Mouse (Mus musculus): ENCODE measurements around the gene Ddah1. TPM values are rescaled to one million over a fixed set of nuclear protein-coding genes. Genes with fewer than 3 reads are reported as not detected.

Ddah1 gene
- total RNA-seq, 1 experiment: 15.5 TPM

DNA sequence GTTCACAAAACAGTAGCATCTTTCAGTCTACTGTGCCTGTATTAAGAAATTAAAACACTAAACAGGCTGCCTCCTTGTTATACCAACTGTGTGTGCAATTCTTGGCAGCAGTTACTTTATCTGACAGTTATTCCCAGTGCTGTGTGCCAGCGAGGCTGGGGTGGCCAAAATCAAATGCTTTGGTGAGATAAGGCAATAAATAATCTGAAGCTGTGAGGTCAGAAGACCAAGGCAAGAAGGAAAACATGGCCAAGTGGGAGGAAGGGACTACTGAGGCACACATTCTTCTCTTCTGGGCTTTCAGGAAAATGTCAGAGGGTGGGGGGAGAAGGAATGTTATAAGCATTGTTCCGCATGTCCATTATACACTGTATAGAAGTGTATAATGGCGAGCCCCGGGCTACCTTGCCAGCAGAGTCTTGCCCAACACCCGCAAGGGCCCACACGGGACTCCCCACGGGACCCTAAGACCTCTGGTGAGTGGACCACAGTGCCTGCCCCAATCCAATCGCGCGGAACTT, 106.3 kb downstream of the Ddah1 start:
- in situ Hi-C loops (cut with MboI; ENCODE audit: low sequenced_read_pairs in 2 of 2, unreplicated experiment in 2 of 2): no loop called here
- no peaks in the 10 kb centered on the region; a peak in 1 of 4 replicates for H3K4me1 ChIP-seq (ENCODE audit: control insufficient read depth in 2 of 2, insufficient read depth in 2 of 2, low read length in 2 of 2, poor library complexity in 1 of 2)

DNA sequence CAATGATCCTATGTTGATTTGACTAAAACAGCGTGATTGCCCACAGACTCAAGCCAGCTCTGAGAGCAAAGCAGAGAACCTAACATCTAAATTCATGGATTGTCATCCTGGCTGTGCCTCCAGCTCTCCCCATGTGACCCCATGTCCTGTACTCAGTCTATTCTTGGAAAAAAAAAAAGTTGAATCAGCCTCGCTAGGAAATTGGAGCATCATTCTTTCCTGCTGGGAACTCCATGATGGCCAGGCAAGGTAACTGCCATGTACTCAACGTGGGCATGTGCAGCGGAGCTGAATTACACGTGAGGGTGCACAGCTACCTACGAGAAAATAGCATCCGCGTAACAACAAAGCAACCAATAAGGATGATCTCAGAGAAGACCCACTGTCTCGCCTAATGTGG, 114.2 kb downstream of the Ddah1 start:
- peak overlapping the region; percentile 72 for H3K9ac ChIP-seq (ENCODE audit: insufficient read depth, low read depth, low read length, poor library complexity, severe bottlenecking)
- no peaks in the 10 kb centered on the region for H3K36me3 ChIP-seq (ENCODE audit: control insufficient read depth, insufficient read depth, low read length, poor library complexity, severe bottlenecking)
- in situ Hi-C loops (cut with MboI; ENCODE audit: low sequenced_read_pairs in 2 of 2, unreplicated experiment in 2 of 2): no loop called here
- TF ChIP-seq ZC3H11A (IDR thresholded peaks at IDR 0.05; ENCODE audit: borderline replicate concordance, low read depth, low read length) (no peak), MAFK (IDR thresholded peaks at IDR 0.05; ENCODE audit: insufficient read depth, low read depth, low read length) (no peak), HCFC1 (IDR thresholded peaks at IDR 0.05; ENCODE audit: borderline replicate concordance, insufficient read depth, low read length) (no peak), ZNF384 (IDR thresholded peaks at IDR 0.05; ENCODE audit: low read depth, low read length) (no peak), CHD2 (IDR thresholded peaks at IDR 0.05; ENCODE audit: low read depth, low read length) (no peak)
- H3K9me3 ChIP-seq (ENCODE audit: control insufficient read depth, insufficient read depth, low read depth, low read length): no peaks in the 10 kb centered on the region
- H3K4me1 ChIP-seq (ENCODE audit: control insufficient read depth in 2 of 2, insufficient read depth in 2 of 2, low read length in 2 of 2, poor library complexity in 1 of 2): no peaks in the 10 kb centered on the region; a peak in 2 of 4 replicates
- H3K27ac ChIP-seq (ENCODE audit: insufficient read depth, low read depth, low read length, poor library complexity, severe bottlenecking): no peak overlapping the region
- no peak for DNase-seq (ENCODE audit: low read depth, low spot score)
- peak overlapping the region; percentile 53 to 56 for H3K4me3 ChIP-seq (ENCODE audit: insufficient read depth in 1 of 2, low read depth in 1 of 2, low read length in 2 of 2, poor library complexity in 1 of 2, severe bottlenecking in 1 of 2)

More for the DNA sequence above, 106.3 kb downstream of the Ddah1 start:
- no peak overlapping the region for H3K27ac ChIP-seq (ENCODE audit: insufficient read depth, low read depth, low read length, poor library complexity, severe bottlenecking)
- no peaks in the 10 kb centered on the region for H3K36me3 ChIP-seq (ENCODE audit: control insufficient read depth, insufficient read depth, low read length, poor library complexity, severe bottlenecking)
- H3K9me3 ChIP-seq (ENCODE audit: control insufficient read depth, insufficient read depth, low read depth, low read length): no peaks in the 10 kb centered on the region
- no peak overlapping the region for H3K9ac ChIP-seq (ENCODE audit: insufficient read depth, low read depth, low read length, poor library complexity, severe bottlenecking)
- peak overlapping the region; percentile 42 to 55; a peak in 1 of 4 replicates for H3K4me3 ChIP-seq (ENCODE audit: insufficient read depth in 1 of 2, low read depth in 1 of 2, low read length in 2 of 2, poor library complexity in 1 of 2, severe bottlenecking in 1 of 2)
- peak; percentile 9 for DNase-seq (ENCODE audit: low read depth, low spot score)
- TF ChIP-seq ZC3H11A (IDR thresholded peaks at IDR 0.05; ENCODE audit: borderline replicate concordance, low read depth, low read length) (no peak), ZNF384 (IDR thresholded peaks at IDR 0.05; ENCODE audit: low read depth, low read length) (no peak), MAFK (IDR thresholded peaks at IDR 0.05; ENCODE audit: insufficient read depth, low read depth, low read length) (no peak), CHD2 (IDR thresholded peaks at IDR 0.05; ENCODE audit: low read depth, low read length) (no peak), HCFC1 (IDR thresholded peaks at IDR 0.05; ENCODE audit: borderline replicate concordance, insufficient read depth, low read length) (no peak)

DNA sequence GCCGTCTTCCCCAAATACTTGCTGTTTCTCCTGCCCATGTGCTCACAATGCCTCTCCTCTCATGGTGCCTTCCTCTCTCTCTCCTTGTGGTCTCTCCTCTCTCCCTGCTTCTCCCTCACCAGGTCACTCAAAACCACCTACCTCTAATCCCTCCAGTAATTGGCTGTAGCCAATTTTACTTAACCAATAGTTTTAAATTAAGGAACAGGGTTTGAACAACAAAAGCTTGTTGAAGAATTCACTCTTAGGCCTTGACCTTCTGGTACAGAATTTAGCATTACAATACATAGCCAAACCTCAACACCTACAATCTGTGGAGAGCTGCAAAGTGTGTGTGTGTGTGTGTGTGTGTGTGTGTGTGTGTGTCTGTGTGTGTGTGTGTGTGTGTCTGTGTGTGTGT, 114.8 kb downstream of the Ddah1 start:
- Histone ChIP-seq H3K9ac (ENCODE audit: insufficient read depth, low read depth, low read length, poor library complexity, severe bottlenecking) (peak overlapping the region; percentile 72), H3K27ac (ENCODE audit: insufficient read depth, low read depth, low read length, poor library complexity, severe bottlenecking) (no peak overlapping the region), H3K9me3 (ENCODE audit: control insufficient read depth, insufficient read depth, low read depth, low read length) (no peaks in the 10 kb centered on the region), H3K4me3 (ENCODE audit: insufficient read depth in 1 of 2, low read depth in 1 of 2, low read length in 2 of 2, poor library complexity in 1 of 2, severe bottlenecking in 1 of 2) (peak overlapping the region; percentile 53 to 56), H3K4me1 (ENCODE audit: control insufficient read depth in 2 of 2, insufficient read depth in 2 of 2, low read length in 2 of 2, poor library complexity in 1 of 2) (no peaks in the 10 kb centered on the region; a peak in 2 of 4 replicates), H3K36me3 (ENCODE audit: control insufficient read depth, insufficient read depth, low read length, poor library complexity, severe bottlenecking) (no peaks in the 10 kb centered on the region)
- in situ Hi-C loops (cut with MboI; ENCODE audit: low sequenced_read_pairs in 2 of 2, unreplicated experiment in 2 of 2): no loop called here
- DNase-seq (ENCODE audit: low read depth, low spot score): peak; percentile 25
- TF ChIP-seq MAFK (IDR thresholded peaks at IDR 0.05; ENCODE audit: insufficient read depth, low read depth, low read length) (no peak), ZC3H11A (IDR thresholded peaks at IDR 0.05; ENCODE audit: borderline replicate concordance, low read depth, low read length) (no peak), HCFC1 (IDR thresholded peaks at IDR 0.05; ENCODE audit: borderline replicate concordance, insufficient read depth, low read length) (no peak), ZNF384 (IDR thresholded peaks at IDR 0.05; ENCODE audit: low read depth, low read length) (no peak), CHD2 (IDR thresholded peaks at IDR 0.05; ENCODE audit: low read depth, low read length) (no peak)

DNA sequence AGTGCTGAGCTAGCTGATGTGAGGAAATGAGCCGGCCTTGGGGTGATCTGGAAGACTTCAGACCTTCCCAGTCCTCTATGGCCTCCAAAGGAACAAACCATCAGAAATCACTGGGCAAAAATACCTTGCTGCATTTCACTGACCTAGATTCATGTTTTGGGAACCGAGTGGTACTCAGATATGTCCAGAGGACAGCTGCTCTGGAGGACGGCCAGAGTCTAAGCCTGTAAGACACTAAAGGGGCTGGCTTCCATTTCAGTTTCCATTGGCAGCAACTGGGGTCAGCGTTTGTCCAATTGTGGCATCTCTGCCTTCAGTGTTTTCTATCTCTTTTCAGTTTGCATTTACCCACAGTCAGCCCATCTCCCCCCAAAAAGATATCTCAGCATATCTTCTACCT, 115.7 kb downstream of the Ddah1 start:
- H3K9me3 ChIP-seq (ENCODE audit: control insufficient read depth, insufficient read depth, low read depth, low read length): no peaks in the 10 kb centered on the region
- no peak overlapping the region for H3K27ac ChIP-seq (ENCODE audit: insufficient read depth, low read depth, low read length, poor library complexity, severe bottlenecking)
- no peak overlapping the region for H3K9ac ChIP-seq (ENCODE audit: insufficient read depth, low read depth, low read length, poor library complexity, severe bottlenecking)
- H3K36me3 ChIP-seq (ENCODE audit: control insufficient read depth, insufficient read depth, low read length, poor library complexity, severe bottlenecking): no peaks in the 10 kb centered on the region
- in situ Hi-C loops (cut with MboI; ENCODE audit: low sequenced_read_pairs in 2 of 2, unreplicated experiment in 2 of 2): no loop called here
- TF ChIP-seq HCFC1 (IDR thresholded peaks at IDR 0.05; ENCODE audit: borderline replicate concordance, insufficient read depth, low read length) (no peak), CHD2 (IDR thresholded peaks at IDR 0.05; ENCODE audit: low read depth, low read length) (no peak), ZC3H11A (IDR thresholded peaks at IDR 0.05; ENCODE audit: borderline replicate concordance, low read depth, low read length) (no peak), ZNF384 (IDR thresholded peaks at IDR 0.05; ENCODE audit: low read depth, low read length) (no peak), MAFK (IDR thresholded peaks at IDR 0.05; ENCODE audit: insufficient read depth, low read depth, low read length) (no peak)
- H3K4me1 ChIP-seq (ENCODE audit: control insufficient read depth in 2 of 2, insufficient read depth in 2 of 2, low read length in 2 of 2, poor library complexity in 1 of 2): no peaks in the 10 kb centered on the region; a peak in 2 of 4 replicates
- no peak for DNase-seq (ENCODE audit: low read depth, low spot score)
- no peak overlapping the region for H3K4me3 ChIP-seq (ENCODE audit: insufficient read depth in 1 of 2, low read depth in 1 of 2, low read length in 2 of 2, poor library complexity in 1 of 2, severe bottlenecking in 1 of 2)

Measured in ES-E14 (cell line).